Mouse (Mus musculus) kidney, embryonic 15.5 days (tissue): Measurements from ENCODE around the gene Wfdc1. TPM values are rescaled to one million over a fixed set of nuclear protein-coding genes. Genes with fewer than 3 reads are reported as not detected.
A peak's percentile ranks its signal among the peaks of the same experiment; 100 is the strongest.

ENCODE experiments used
- ATAC-seq: fragments of 200-750 bp; cut with Nextera tagmentation; replicated peaks from 2 replicates; pipeline ENCODE4 v1.8.0; 2017; ENCODE audit warnings: moderate TSS enrichment; ENCODE audit not compliant: low FRiP score
- H3K27ac ChIP-seq: fragments of 300-500 bp; sonication (generic); 2 replicates; pipeline ENCODE4 v1.5.1; 2015; ENCODE audit warnings: mild to moderate bottlenecking, inconsistent platforms
- H3K27me3 ChIP-seq: fragments of 300-500 bp; sonication (generic); 2 replicates; pipeline ENCODE4 v1.6.1; 2015; ENCODE audit warnings: inconsistent platforms
- H3K36me3 ChIP-seq: fragments of 300-500 bp; sonication (generic); 2 replicates; pipeline ENCODE4 v1.6.1; 2015; ENCODE audit warnings: inconsistent platforms
- H3K4me1 ChIP-seq: fragments of 300-500 bp; sonication (generic); 2 replicates; pipeline ENCODE4 v1.6.1; 2015; ENCODE audit warnings: inconsistent platforms
- H3K4me2 ChIP-seq: fragments of 300-500 bp; sonication (generic); 2 replicates; pipeline ENCODE4 v1.6.1; 2015; ENCODE audit warnings: moderate library complexity, mild to moderate bottlenecking, inconsistent platforms
- H3K4me3 ChIP-seq: fragments of 300-500 bp; sonication (generic); replicated peaks from 2 replicates; pipeline ENCODE4 v1.5.1; 2015; ENCODE audit warnings: mild to moderate bottlenecking, inconsistent platforms
- H3K9ac ChIP-seq: fragments of 300-500 bp; sonication (generic); 2 replicates; pipeline ENCODE4 v1.6.1; 2015; ENCODE audit warnings: mild to moderate bottlenecking, inconsistent platforms
- H3K9me3 ChIP-seq: fragments of 300-500 bp; sonication (generic); replicated peaks from 2 replicates; pipeline ENCODE4 v1.6.1; 2016; ENCODE audit warnings: inconsistent platforms
- WGBS: fragments of 180-500 bp; shearing (Covaris S2); methylation state at CpG from one replicate; pipeline ENCODE4 v1.1.7; 2015; ENCODE audit warnings: mixed read lengths; 5-methylcytosine and 5-hydroxymethylcytosine counted together
- polyA plus RNA-seq: library from polyadenylated mRNA; unstranded; fragments of >200 nt; fragmentation: Nextera tagmentation; extraction: Ambion mirVana; gene quantifications from 2 replicates; pipeline ENCODE4 v1.2.1, GENCODE M21; 2015

Wfdc1 gene
- polyA plus RNA-seq, 1 experiment from 2014 or later = 3.0 TPM

DNA sequence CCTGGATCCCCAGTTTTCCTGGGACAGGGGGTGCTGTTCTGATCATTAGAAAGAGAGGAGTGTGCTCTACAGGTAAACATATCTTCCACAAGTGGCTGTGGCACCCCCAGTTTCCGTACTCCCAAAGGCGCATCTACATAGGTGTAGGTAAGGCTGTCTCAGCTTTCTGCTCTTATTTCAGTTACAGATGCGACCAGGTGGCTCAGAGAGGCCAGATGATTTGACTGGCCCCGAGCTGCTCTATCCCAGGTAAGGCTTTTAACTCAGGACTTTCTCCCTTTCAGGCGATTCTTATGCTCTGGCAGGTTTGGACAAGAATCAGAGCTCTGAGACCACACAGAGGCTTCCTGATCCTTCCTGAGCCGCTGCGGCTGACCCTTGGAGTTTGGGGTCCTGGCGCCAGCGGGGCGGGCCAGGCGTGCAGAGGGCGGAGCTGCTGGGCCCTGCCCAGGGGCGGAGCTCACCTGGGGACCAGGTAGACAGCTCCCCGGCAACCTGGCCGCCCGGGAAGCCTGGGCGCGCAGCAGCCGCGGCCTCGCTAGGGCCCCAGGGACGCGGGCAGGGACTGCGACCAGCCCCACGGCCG, 33.5 kb downstream of the Wfdc1 start, which contains the start of gene Atp2c2:
Gene Atp2c2 (plus strand): TSS at position 461 of the 586 bp plus-strand sequence.
- peak within 1 kb of the TSS; percentile 32 for H3K4me3 ChIP-seq
- H3K4me2 ChIP-seq = peak within 1 kb of the TSS; percentile 58
- peaks cover 17% of the 10 kb centered on the region for H3K4me1 ChIP-seq
- peaks cover 63% of the 10 kb centered on the region for H3K27me3 ChIP-seq
- WGBS = 2% methylated on average over 26 of the region's 26 CpGs
- no peak within 1 kb of the TSS; the same call in 1 of the 2 replicates for H3K9ac ChIP-seq
- H3K27ac ChIP-seq = no peak within 1 kb of the TSS
- H3K36me3 ChIP-seq = no peaks in the 10 kb centered on the region
- no peaks in the 10 kb centered on the region for H3K9me3 ChIP-seq
- no peak; the same call in 1 of the 2 replicates for ATAC-seq

DNA sequence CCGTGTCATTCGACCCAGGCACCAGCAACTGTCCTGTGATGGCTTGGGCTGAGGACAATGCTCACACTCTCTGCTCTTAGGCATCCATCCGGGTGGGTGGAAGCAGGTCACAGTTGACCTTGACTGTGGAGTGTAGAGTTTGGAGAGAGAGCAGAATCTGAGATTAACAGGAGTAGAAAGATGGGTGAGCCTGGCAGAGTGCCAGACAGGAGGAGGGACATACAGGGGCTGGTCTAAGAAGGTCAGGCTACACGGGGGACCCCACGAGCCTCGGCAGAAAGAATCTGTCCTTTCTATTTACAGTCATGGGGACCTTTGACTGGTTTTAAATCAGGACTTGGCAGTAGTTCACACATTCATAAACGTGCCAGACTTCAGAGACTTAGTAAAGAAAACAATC, 36.8 kb downstream of the Wfdc1 start:
- Histone ChIP-seq H3K27me3 (peaks cover 64% of the 10 kb centered on the region), H3K4me2 (no peak overlapping the region), H3K27ac (no peak overlapping the region), H3K4me1 (peaks cover 17% of the 10 kb centered on the region), H3K4me3 (no peak overlapping the region), H3K9ac (no peak overlapping the region), H3K36me3 (no peaks in the 10 kb centered on the region), H3K9me3 (no peaks in the 10 kb centered on the region)
- WGBS = 42% methylated on average over 7 of the region's 7 CpGs
- ATAC-seq = no peak

DNA sequence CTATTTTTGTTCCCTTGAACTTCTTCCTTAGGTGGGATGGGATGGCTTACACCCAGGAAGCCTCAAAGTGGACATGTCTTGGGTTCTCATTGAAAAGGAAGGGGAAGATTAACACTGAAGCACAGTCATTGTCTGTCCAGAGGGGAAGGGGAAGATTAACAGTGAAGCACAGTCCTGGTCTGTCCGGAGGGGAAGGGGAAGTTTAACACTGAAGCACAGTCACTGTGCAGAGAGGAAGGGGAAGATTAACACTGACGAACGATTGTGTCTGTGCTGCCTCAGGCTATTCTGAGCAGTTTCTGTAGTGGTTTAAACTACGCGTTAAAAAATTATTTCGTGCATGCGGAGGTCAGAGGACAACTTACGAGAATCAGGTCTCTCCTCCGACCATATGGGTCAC, 41.0 kb downstream of the Wfdc1 start:
- Histone ChIP-seq H3K27ac (no peak overlapping the region), H3K27me3 (peaks cover 22% of the 10 kb centered on the region), H3K4me1 (peaks cover 15% of the 10 kb centered on the region), H3K36me3 (no peaks in the 10 kb centered on the region), H3K9me3 (no peaks in the 10 kb centered on the region), H3K4me3 (no peak overlapping the region), H3K9ac (no peak overlapping the region), H3K4me2 (no peak overlapping the region)
- ATAC-seq = no peak
- WGBS = 88% methylated on average over 9 of the region's 9 CpGs

DNA sequence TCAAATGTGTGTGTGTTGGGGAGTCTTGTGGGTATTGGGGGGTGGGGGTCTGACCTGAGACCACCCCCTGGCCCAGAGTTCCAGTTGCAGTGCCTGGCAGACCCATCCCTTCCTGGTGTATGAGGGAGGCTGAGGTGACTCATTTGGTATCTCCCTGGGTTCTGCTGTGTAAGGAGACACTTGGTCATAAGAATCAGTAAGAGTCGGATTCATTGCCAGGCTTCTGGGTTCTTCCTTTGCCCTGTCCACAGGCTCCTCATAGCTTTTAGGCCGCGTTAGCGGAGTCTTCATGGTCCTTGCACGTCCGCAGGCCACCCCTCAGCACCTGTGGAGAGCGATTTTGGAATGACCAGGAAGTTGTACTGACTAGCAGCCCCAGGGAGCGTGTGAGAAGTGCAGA, 42.3 kb downstream of the Wfdc1 start:
- Histone ChIP-seq H3K36me3 (no peaks in the 10 kb centered on the region), H3K4me1 (peaks cover 15% of the 10 kb centered on the region), H3K4me3 (no peak overlapping the region), H3K9me3 (no peaks in the 10 kb centered on the region), H3K9ac (no peak overlapping the region), H3K4me2 (no peak overlapping the region), H3K27ac (0 out of 2 replicates have a peak overlapping the region, but pooled peaks have one; percentile 66), H3K27me3 (peaks cover 14% of the 10 kb centered on the region; the same call in 1 of the 2 replicates)
- 77% methylated on average over 8 of the region's 8 CpGs for WGBS
- peak; percentile 40; the same call in 1 of the 2 replicates for ATAC-seq

DNA sequence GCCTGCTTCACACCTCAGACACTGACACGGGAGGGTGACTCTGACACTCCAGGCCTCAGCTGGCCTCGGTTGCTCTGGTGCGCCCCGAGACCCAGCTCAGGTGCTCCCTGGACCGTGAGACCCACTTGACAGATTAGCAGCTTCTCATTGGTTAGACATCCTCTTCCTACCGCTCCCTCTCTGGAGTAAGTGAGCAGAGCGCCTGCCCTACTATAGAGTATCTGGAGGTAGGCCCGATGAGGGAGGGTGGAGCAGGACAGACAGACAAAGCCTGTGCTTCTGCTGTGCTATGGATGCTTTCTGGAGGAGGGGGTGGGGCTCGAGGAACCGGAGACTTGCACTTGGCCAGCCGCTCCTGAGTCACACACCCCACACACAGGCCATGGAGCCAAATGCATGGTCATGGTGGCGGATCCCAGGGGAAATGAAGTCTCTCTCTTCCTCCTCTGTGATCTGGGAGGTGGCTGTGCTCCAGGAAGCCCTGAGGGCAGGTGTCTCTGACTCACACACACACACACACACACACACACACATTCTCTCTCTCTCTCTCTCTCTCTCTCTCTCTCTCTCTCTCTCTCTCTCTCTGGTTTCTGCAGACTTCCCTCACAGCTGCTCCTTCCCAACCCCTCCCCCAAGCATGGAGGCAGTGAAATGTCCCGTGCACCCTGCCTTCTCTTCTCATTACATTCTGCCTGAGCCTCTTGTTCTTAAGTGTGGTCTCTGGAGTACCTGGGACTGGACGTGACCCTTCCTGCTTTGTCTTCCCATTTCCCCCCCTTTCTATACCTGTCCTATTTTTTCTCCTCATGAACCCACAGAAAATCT, 42.9 kb downstream of the Wfdc1 start:
- H3K4me3 ChIP-seq = no peak overlapping the region
- H3K36me3 ChIP-seq = no peaks in the 10 kb centered on the region
- no peaks in the 10 kb centered on the region for H3K9me3 ChIP-seq
- no peak overlapping the region for H3K9ac ChIP-seq
- H3K4me1 ChIP-seq = peaks cover 15% of the 10 kb centered on the region
- peaks cover 14% of the 10 kb centered on the region; the same call in 1 of the 2 replicates for H3K27me3 ChIP-seq
- ATAC-seq = peak; percentile 44; the same call in 1 of the 2 replicates
- WGBS = 54% methylated on average over 14 of the region's 14 CpGs
- H3K4me2 ChIP-seq = no peak overlapping the region
- H3K27ac ChIP-seq = peak overlapping the region; percentile 66; the same call in 1 of the 2 replicates

DNA sequence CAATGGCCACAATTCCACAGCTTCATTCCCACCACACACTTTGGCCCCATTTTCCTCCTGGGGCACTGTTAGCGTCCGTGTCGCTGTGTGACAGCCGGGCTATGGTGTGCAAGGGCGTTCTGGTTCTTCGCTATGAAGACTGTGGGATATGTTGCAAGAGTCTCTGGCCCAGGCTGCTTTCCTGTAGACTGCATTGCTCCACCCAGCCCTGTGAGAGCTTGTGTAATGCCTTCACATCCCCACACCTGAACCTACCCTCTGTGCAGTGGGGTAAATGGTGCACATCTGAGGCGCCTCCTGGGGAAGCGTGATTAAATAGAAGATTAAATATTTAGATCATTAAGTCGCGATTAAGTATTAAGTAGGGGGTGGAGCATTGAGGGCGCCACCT, 43.5 kb downstream of the Wfdc1 start:
- peak overlapping the region; percentile 66; the same call in 1 of the 2 replicates for H3K27ac ChIP-seq
- 72% methylated on average over 11 of the region's 11 CpGs for WGBS

DNA sequence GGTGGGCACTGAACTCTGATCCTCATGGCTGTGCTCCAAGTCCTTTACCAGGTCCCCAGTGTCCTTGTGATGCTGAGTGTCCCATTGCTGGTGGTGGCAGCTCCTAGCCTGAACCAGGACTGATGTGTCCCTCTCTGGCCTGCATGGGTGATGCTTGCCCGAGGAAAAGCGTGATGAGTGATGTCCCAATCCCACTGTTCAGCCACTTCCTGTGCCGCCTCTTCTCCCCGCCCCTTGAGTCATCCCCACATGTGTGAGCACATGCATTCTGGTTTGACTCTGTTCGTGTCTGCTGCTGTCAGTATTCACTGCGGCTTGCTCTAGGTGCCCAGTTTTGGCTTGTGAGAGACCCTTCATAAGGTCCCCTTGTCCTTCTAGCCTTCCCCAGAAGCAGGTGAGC, 46.1 kb downstream of the Wfdc1 start:
- H3K4me3 ChIP-seq = no peak overlapping the region
- H3K27ac ChIP-seq = no peak overlapping the region
- peaks cover 20% of the 10 kb centered on the region for H3K4me1 ChIP-seq
- no peak for ATAC-seq
- no peaks in the 10 kb centered on the region for H3K27me3 ChIP-seq
- no peaks in the 10 kb centered on the region for H3K9me3 ChIP-seq
- no peaks in the 10 kb centered on the region for H3K36me3 ChIP-seq
- 70% methylated on average over 6 of the region's 6 CpGs for whole genome bisulfite sequencing
- H3K4me2 ChIP-seq = no peak overlapping the region
- H3K9ac ChIP-seq = no peak overlapping the region

More for the DNA sequence above, 43.5 kb downstream of the Wfdc1 start:
- H3K4me1 ChIP-seq = peaks cover 15% of the 10 kb centered on the region
- no peak overlapping the region for H3K4me2 ChIP-seq
- ATAC-seq = peak; percentile 66
- H3K4me3 ChIP-seq = no peak overlapping the region
- H3K9me3 ChIP-seq = no peaks in the 10 kb centered on the region
- peaks cover 9% of the 10 kb centered on the region; the same call in 1 of the 2 replicates for H3K27me3 ChIP-seq
- H3K9ac ChIP-seq = no peak overlapping the region
- no peaks in the 10 kb centered on the region for H3K36me3 ChIP-seq

DNA sequence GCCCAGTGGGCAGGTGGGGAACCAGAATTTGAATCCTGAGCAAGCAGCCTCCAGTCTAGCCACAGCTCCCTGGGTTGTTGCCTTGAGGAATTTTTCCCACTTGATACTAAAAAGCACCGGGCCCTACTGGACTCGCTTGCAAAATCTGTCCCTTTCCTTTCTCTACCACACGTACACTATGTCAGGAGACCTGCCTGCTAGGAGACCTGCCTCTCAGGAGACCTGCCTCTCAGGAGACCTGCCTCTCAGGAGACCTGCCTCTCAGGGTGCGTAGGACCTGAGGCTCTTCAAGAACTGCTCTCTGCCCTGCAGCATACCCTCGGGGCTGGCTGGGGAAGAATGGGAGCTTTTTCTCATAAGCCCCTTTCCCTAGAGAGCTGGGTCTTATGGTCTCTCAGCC, 47.3 kb downstream of the Wfdc1 start:
- Histone ChIP-seq H3K4me1 (peaks cover 19% of the 10 kb centered on the region), H3K27me3 (no peaks in the 10 kb centered on the region), H3K36me3 (no peaks in the 10 kb centered on the region), H3K9me3 (no peaks in the 10 kb centered on the region), H3K4me2 (no peak overlapping the region), H3K4me3 (no peak overlapping the region), H3K9ac (no peak overlapping the region), H3K27ac (no peak overlapping the region)
- no peak for ATAC-seq
- WGBS = 93% methylated on average over 5 of the region's 5 CpGs

DNA sequence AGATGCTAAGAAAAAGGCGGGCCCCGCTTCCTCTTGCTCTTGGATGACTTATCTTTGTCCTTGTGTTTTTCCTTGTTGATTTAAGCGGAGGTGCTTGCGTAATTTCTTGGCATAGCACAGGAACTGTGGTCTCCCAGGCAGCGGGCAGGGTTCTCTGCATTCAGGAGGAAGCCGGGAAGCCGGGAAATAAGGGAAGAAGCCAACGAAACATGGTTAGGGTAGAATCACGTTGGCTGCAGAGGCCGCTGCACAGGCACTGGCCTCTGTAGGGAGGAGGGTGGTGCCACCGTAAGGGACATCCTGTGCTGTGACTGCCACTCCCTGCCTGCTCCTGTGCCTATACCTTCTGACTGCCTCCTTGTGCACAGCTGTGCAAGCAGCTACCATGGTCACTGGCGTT, 49.1 kb downstream of the Wfdc1 start:
- Histone ChIP-seq H3K4me2 (no peak overlapping the region), H3K4me3 (no peak overlapping the region), H3K36me3 (no peaks in the 10 kb centered on the region), H3K9me3 (no peaks in the 10 kb centered on the region), H3K27me3 (no peaks in the 10 kb centered on the region), H3K9ac (no peak overlapping the region), H3K27ac (no peak overlapping the region), H3K4me1 (peaks cover 5% of the 10 kb centered on the region; the same call in 1 of the 2 replicates)
- WGBS = 55% methylated on average over 12 of the region's 12 CpGs
- ATAC-seq = no peak

DNA sequence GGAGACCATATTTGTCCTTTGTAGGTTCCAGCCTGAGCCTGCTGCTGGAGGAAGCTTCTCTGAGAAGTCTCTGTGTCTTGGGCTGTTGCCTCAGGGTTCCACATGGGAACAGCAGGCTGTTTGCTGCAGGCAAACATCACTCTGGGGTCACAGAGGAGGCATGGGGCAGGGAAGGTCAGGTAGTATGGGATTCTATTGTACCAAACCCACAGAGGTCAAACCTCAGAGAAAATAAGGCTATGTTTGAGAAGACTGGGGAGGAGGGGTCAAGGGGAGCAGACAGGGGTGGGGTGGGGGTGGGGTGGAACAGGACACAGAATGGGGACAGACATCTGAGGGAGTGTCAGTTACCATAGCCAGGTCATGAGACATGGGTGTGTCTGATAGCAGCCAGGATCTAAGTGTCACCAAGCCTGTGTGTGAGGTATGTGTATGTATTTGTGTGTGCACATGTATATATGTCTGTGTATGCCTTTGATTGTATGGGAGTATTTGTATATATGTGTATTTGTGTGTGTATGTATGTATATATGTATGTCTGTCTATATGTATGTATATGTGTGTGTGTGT, 50.6 kb downstream of the Wfdc1 start:
- H3K9me3 ChIP-seq = no peaks in the 10 kb centered on the region
- no peak overlapping the region for H3K27ac ChIP-seq
- no peak overlapping the region for H3K9ac ChIP-seq
- ATAC-seq = no peak
- peaks cover 5% of the 10 kb centered on the region; the same call in 1 of the 2 replicates for H3K4me1 ChIP-seq
- no peaks in the 10 kb centered on the region for H3K36me3 ChIP-seq
- no peak overlapping the region for H3K4me2 ChIP-seq
- no peak overlapping the region for H3K4me3 ChIP-seq
- H3K27me3 ChIP-seq = no peaks in the 10 kb centered on the region

DNA sequence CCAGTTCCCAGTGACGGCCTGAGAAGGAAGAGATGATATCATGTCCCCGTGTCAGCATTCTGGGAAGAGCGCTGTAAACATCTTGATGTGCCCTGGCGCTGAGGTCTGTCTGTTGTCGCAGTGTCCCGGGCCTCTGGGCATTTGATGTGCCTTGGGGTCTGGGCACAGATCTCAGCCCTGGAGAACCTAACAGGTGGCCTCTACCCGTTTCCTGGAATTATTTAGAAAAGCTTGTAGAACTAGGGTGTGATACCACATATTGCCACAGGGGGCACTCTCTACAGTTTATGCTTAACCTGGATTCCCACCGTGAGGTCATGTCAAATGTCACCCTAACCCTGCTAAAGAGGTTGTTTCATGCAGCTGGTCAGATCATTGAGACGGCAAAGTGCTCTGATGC, 51.6 kb downstream of the Wfdc1 start:
- no peak overlapping the region for H3K4me3 ChIP-seq
- no peak overlapping the region for H3K27ac ChIP-seq
- 62% methylated on average over 9 of the region's 9 CpGs for WGBS
- no peak overlapping the region for H3K4me2 ChIP-seq
- H3K36me3 ChIP-seq = no peaks in the 10 kb centered on the region
- no peaks in the 10 kb centered on the region for H3K27me3 ChIP-seq
- no peak overlapping the region for H3K9ac ChIP-seq
- H3K4me1 ChIP-seq = peaks cover 5% of the 10 kb centered on the region; the same call in 1 of the 2 replicates
- no peaks in the 10 kb centered on the region for H3K9me3 ChIP-seq
- ATAC-seq = no peak

DNA sequence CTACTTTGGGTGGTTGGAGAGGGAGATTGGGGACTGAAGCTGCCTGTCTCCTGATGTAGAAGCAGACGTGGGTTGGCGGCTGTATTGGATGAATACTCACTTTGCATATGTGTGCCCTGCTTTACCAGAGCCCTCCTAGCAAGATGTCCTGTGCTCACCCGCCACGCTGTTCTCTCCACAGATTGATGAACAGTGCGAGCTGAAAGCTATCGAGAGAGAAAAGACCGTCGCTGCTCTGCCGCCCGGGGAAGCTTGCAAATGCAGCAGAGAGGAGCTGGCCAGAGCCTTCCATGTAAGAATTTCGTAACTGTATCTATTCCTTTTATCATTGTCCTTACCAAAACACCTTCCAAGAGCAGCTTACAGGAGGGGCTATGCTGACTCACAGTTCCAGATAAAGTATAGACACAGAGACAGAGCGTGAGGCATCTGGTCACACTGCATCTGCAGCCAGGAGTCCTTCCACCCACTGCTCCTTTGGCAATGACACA, 52.9 kb downstream of the Wfdc1 start:
- no peaks in the 10 kb centered on the region for H3K27me3 ChIP-seq
- H3K4me1 ChIP-seq = peaks cover 5% of the 10 kb centered on the region; the same call in 1 of the 2 replicates
- H3K9me3 ChIP-seq = no peaks in the 10 kb centered on the region
- ATAC-seq = no peak
- H3K9ac ChIP-seq = no peak overlapping the region
- no peak overlapping the region for H3K4me3 ChIP-seq
- no peaks in the 10 kb centered on the region for H3K36me3 ChIP-seq
- WGBS = 69% methylated on average over 12 of the region's 12 CpGs
- H3K4me2 ChIP-seq = no peak overlapping the region
- H3K27ac ChIP-seq = no peak overlapping the region
